Mouse (Mus musculus): ENCODE measurements around the gene Adgrg5.

DNA sequence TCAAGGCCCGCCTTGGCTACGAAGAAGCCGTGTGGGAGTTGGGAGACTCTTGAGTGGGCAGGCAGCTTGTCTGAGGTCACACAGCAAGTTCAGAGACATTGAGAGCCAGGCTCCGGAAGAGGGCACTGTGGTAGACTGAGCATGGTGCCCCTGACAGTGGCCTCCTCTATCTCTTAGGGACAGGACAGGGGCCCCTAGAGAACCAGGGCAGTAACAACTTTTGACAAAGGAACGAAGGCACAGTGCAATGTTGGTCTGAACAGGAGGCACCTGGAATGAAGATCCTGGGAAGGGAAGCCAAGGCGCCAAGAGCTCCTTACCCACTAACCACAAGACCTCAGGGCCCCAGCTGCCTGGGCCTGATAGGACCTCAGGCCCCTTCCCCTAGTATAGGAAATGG, 61.5 kb downstream of the Adgrg5 start:
- TF ChIP-seq CTCF (IDR thresholded peaks at IDR 0.05; ENCODE audit: borderline replicate concordance, insufficient read depth, low read depth, low read length) (no peak), POLR2A (IDR thresholded peaks at IDR 0.05; ENCODE audit: borderline replicate concordance, insufficient read depth, low read length) (no peak)
